Mouse (Mus musculus) liver, adult 2 months (tissue): ENCODE results near the gene Ppp1r3a.

Source experiments
- CTCF ChIP-seq: fragments of 200-500 bp; IDR thresholded peaks from 2 replicates; pipeline ENCODE4 v1.5.1; 2011; ENCODE audit warnings: low read depth, low read length, control low read depth
- POLR2A ChIP-seq: fragments of 200-500 bp; IDR thresholded peaks from 2 replicates; pipeline ENCODE4 v1.6.1; 2011; ENCODE audit warnings: low read length, control low read depth; ENCODE audit not compliant: insufficient read depth; ENCODE audit errors: extremely low read depth

- no peak for TF ChIP-seq POLR2A
- no peak for TF ChIP-seq CTCF
Measured at GRCm38 (mm10) chr6:14753512-14753911, 1.6 kb downstream of the Ppp1r3a start.
